Mouse (Mus musculus): Measurements from ENCODE around the gene Cd68. TPM values are rescaled to one million over a fixed set of nuclear protein-coding genes. Genes with fewer than 3 reads are reported as not detected.
"Not testable (repeated sequence)": the region's sequence is repeated elsewhere in the genome, so short reads cannot be mapped to it uniquely, and the experiment has no call there.

Cd68 gene
- polyA plus RNA-seq, 1 experiment from 2014 or later: 12.1 TPM

- Histone ChIP-seq H3K4me2 (peak overlapping the region; percentile 82), H3K4me3 (ENCODE audit: low read depth, low read length) (peak overlapping the region; percentile 55), H3K36me3 (ENCODE audit: insufficient read depth) (no peaks in the 10 kb centered on the region), H3K4me1 (ENCODE audit: insufficient read depth) (no peaks in the 10 kb centered on the region), H3K27me3 (ENCODE audit: insufficient read depth, low read length) (no peaks in the 10 kb centered on the region), H3K9ac (peak overlapping the region; percentile 71; the same call in 1 of the 2 replicates), H3K9me3 (ENCODE audit: low read depth, low read length) (no peaks in the 10 kb centered on the region), H3K27ac (ENCODE audit: low read depth) (no peak overlapping the region)
- no peak for TF ChIP-seq CTCF (IDR thresholded peaks at IDR 0.05; ENCODE audit: low read depth)
- no peak for ATAC-seq (ENCODE audit: insufficient read depth)
- no peak for DNase-seq
- WGBS: 58% methylated on average over 4 of the region's 4 CpGs
Observed at GRCm38 (mm10) chr11:69623006-69623405, 42.9 kb downstream of the Cd68 start.

DNA sequence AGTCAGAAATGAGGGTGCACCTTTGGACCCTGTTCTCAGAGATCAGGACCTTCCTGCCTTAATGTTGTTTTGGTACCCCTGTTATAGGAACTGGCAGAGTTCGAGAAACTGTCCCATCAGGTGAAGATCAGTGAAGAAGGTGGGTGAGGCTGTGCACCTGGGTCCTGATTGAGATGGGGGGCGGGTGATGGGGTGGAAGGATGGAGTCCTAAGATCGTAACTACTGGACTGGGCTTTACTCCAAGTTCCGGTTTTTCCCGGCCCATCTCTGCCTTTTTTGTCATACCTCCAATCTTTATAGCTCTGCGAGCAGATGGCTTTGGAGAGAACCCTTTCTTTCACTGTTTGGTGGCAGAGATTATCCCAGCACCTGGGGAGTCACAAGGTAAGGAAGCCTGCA, 43.5 kb downstream of the Cd68 start:
- peak overlapping the region; percentile 71 for H3K9ac ChIP-seq
- WGBS: 25% methylated on average over 6 of the region's 6 CpGs
- H3K27ac ChIP-seq (ENCODE audit: low read depth): peak overlapping the region; percentile 80
- no peaks in the 10 kb centered on the region for H3K27me3 ChIP-seq (ENCODE audit: insufficient read depth, low read length)
- H3K9me3 ChIP-seq (ENCODE audit: low read depth, low read length): no peaks in the 10 kb centered on the region
- ATAC-seq (ENCODE audit: insufficient read depth): peak; percentile 16; the same call in 1 of the 2 replicates
- no peaks in the 10 kb centered on the region for H3K36me3 ChIP-seq (ENCODE audit: insufficient read depth)
- peak overlapping the region; percentile 55 for H3K4me3 ChIP-seq (ENCODE audit: low read depth, low read length)
- peak overlapping the region; percentile 82 for H3K4me2 ChIP-seq
- no peak for TF ChIP-seq CTCF (IDR thresholded peaks at IDR 0.05; ENCODE audit: low read depth)
- peak; percentile 56 for DNase-seq
- H3K4me1 ChIP-seq (ENCODE audit: insufficient read depth): no peaks in the 10 kb centered on the region

DNA sequence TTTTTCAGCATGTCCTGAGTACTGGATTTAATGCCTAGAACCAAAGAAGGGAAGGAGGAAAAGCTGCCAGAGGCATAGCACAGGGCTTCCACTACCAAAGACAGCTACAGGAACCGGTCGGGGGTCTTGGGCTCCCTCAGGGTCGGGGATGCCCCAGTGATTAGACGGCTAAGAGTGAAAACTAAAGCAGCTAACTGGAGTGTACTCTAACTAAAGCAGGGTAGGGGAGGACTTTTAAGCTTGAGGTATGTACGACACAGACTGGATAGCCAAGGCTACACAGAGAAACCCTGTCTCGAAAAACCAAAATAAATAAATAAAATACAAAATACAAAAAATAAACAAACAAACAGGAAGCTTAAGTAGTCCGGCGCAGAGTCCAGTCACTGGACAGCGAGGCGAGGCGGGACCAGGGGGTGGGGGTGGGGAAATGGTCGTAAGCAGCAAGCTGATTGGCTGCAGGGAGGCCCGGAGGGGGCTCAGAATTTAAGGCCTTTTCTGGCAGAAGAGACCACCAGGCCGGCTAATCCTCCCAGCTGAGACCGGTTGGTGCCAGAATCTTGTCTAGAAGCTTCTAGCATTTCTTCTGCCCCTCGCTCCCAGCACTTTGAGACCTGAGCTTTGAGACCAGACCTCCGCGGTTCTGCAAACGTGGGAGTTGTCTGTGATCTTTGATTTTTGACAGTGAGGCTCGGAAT, 44.2 kb downstream of the Cd68 start, which contains the start of gene Sat2:
Gene Sat2 (plus strand): TSS at position 454 of the 698 bp plus-strand sequence.
- peak; percentile 89 for DNase-seq
- Histone ChIP-seq H3K9ac (peak within 1 kb of the TSS; percentile 71), H3K9me3 (ENCODE audit: low read depth, low read length) (no peaks in the 10 kb centered on the region), H3K27me3 (ENCODE audit: insufficient read depth, low read length) (peaks cover under 1% of the 10 kb centered on the region; the same call in 1 of the 2 replicates), H3K4me3 (ENCODE audit: low read depth, low read length) (peak within 1 kb of the TSS; percentile 55), H3K4me2 (peak within 1 kb of the TSS; percentile 82), H3K4me1 (ENCODE audit: insufficient read depth) (no peaks in the 10 kb centered on the region), H3K36me3 (ENCODE audit: insufficient read depth) (no peaks in the 10 kb centered on the region), H3K27ac (ENCODE audit: low read depth) (peak within 1 kb of the TSS; percentile 80)
- WGBS: 1% methylated on average over 20 of the region's 20 CpGs
- no peak for TF ChIP-seq CTCF (IDR thresholded peaks at IDR 0.05; ENCODE audit: low read depth)
- peak; percentile 93 for ATAC-seq (ENCODE audit: insufficient read depth)

GRCm38 (mm10) chr11:69620394-69621081, 45.4 kb downstream of the Cd68 start:
- Histone ChIP-seq H3K27me3 (ENCODE audit: insufficient read depth, low read length) (peaks cover 4% of the 10 kb centered on the region; the same call in 1 of the 2 replicates), H3K9me3 (ENCODE audit: low read depth, low read length) (no peaks in the 10 kb centered on the region), H3K4me1 (ENCODE audit: insufficient read depth) (no peaks in the 10 kb centered on the region), H3K9ac (no peak overlapping the region), H3K27ac (ENCODE audit: low read depth) (no peak overlapping the region), H3K4me2 (no peak overlapping the region), H3K4me3 (ENCODE audit: low read depth, low read length) (no peak overlapping the region), H3K36me3 (ENCODE audit: insufficient read depth) (no peaks in the 10 kb centered on the region)
- 62% methylated on average over 7 of the region's 7 CpGs for WGBS
- no peak for ATAC-seq (ENCODE audit: insufficient read depth)
- TF ChIP-seq CTCF (IDR thresholded peaks at IDR 0.05; ENCODE audit: low read depth): no peak
- no peak for DNase-seq

- Histone ChIP-seq H3K9ac (no peak within 1 kb of the TSS), H3K4me2 (no peak within 1 kb of the TSS), H3K4me1 (ENCODE audit: insufficient read depth) (0 out of 2 replicates have a peak, but pooled peaks cover 5% of the 10 kb centered on the region), H3K27ac (ENCODE audit: low read depth) (no peak within 1 kb of the TSS), H3K36me3 (ENCODE audit: insufficient read depth) (no peaks in the 10 kb centered on the region), H3K9me3 (ENCODE audit: low read depth, low read length) (no peaks in the 10 kb centered on the region), H3K4me3 (ENCODE audit: low read depth, low read length) (no peak within 1 kb of the TSS), H3K27me3 (ENCODE audit: insufficient read depth, low read length) (peaks cover 4% of the 10 kb centered on the region; the same call in 1 of the 2 replicates)
- 53% methylated on average over 5 of the region's 5 CpGs for WGBS
- no peak for TF ChIP-seq CTCF (IDR thresholded peaks at IDR 0.05; ENCODE audit: low read depth)
- no peak for DNase-seq
- no peak for ATAC-seq (ENCODE audit: insufficient read depth)
Observed at GRCm38 (mm10) chr11:69617805-69618204, 48.1 kb downstream of the Cd68 start, which contains the start of gene Shbg. Gene Shbg, minus strand, starts transcription at chr11:69617905.

DNA sequence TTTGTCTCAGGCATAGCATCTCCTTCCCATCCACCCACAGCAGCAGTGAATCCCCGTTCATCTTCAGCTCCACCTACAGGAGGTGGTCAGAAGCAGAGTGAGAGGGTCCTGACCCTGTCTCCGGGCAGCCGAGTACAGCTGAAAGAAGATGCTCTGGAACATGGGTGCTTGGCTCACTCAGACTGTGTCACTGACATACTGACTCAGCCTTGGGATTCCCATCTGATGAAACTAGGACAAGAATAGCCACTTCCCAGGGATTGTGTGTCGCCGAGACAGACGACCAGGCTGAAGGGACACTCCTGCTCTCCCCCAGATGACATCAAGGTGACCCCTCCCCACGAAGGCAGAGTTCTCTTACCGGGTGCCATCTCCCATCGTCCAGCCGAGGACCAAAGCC, 49.2 kb downstream of the Cd68 start:
- Histone ChIP-seq H3K9me3 (ENCODE audit: low read depth, low read length) (no peaks in the 10 kb centered on the region), H3K4me1 (ENCODE audit: insufficient read depth) (0 out of 2 replicates have a peak, but pooled peaks cover 5% of the 10 kb centered on the region), H3K36me3 (ENCODE audit: insufficient read depth) (no peaks in the 10 kb centered on the region), H3K27me3 (ENCODE audit: insufficient read depth, low read length) (peaks cover 4% of the 10 kb centered on the region; the same call in 1 of the 2 replicates), H3K9ac (no peak overlapping the region), H3K4me2 (no peak overlapping the region), H3K27ac (ENCODE audit: low read depth) (no peak overlapping the region), H3K4me3 (ENCODE audit: low read depth, low read length) (no peak overlapping the region)
- ATAC-seq (ENCODE audit: insufficient read depth) (no peak), DNase-seq (no peak)
- 45% methylated on average over 10 of the region's 10 CpGs for WGBS
- no peak for TF ChIP-seq CTCF (IDR thresholded peaks at IDR 0.05; ENCODE audit: low read depth)

GRCm38 (mm10) chr11:69614257-69614588, 51.7 kb downstream of the Cd68 start:
- 45% methylated on average over 11 of the region's 11 CpGs for WGBS
- DNase-seq; H3K36me3 ChIP-seq (ENCODE audit: insufficient read depth); H3K9me3 ChIP-seq (ENCODE audit: low read depth, low read length); H3K27me3 ChIP-seq (ENCODE audit: insufficient read depth, low read length); ATAC-seq (ENCODE audit: insufficient read depth); H3K27ac ChIP-seq (ENCODE audit: low read depth); H3K9ac ChIP-seq; H3K4me1 ChIP-seq (ENCODE audit: insufficient read depth): not testable (repeated sequence)
- peak overlapping the region; percentile 7 for H3K4me3 ChIP-seq (ENCODE audit: low read depth, low read length)
- peak overlapping the region; percentile 45 for H3K4me2 ChIP-seq

MicroRNAs encoded within 50 kb of the gene (microRNA counts, 519-probe panel; counts per million panel counts)
- microRNA mmu-miR-1934 (30.5 counts per million), microRNA mmu-miR-467f (3,549 counts per million, percentile 74 among the panel's probes with 10 or more counts)

Small RNA genes lying within 50 kb of the gene (microRNA-seq; reads per million reads assigned to microRNA genes)
- gene Mir1934 (ENCODE audit: borderline number of aligned reads): 4.5 reads per million, percentile 16 among the genes with 10 or more reads in this experiment
- not detected for gene Mir467f (ENCODE audit: borderline number of aligned reads)

Other genes with a start within 250 kb of the Cd68 start
- gene Dnah2, start 117.0 kb downstream of the Cd68 start, polyA plus RNA-seq (2014; fragmentation: Nextera tagmentation; extraction: Ambion mirVana): 0.58 and 1.9 TPM in 2 replicates
- gene Efnb3, start 105.9 kb downstream of the Cd68 start, polyA plus RNA-seq (2014; fragmentation: Nextera tagmentation; extraction: Ambion mirVana): 2.8 and 3.3 TPM in 2 replicates
- 27.1 and 33.6 TPM in 2 replicates for gene Wrap53, start 85.9 kb downstream of the Cd68 start, polyA plus RNA-seq (2014; fragmentation: Nextera tagmentation; extraction: Ambion mirVana)
- gene Trp53, start 85.8 kb downstream of the Cd68 start, polyA plus RNA-seq (2014; fragmentation: Nextera tagmentation; extraction: Ambion mirVana): 178 and 202 TPM in 2 replicates
- gene Atp1b2, start 60.2 kb downstream of the Cd68 start, polyA plus RNA-seq (2014; fragmentation: Nextera tagmentation; extraction: Ambion mirVana): 6.9 and 9.8 TPM in 2 replicates
- gene Shbg, start 48.2 kb downstream of the Cd68 start, polyA plus RNA-seq (2014; fragmentation: Nextera tagmentation; extraction: Ambion mirVana): not detected in 2 replicates
- 18.0 and 18.3 TPM in 2 replicates for gene Sat2, start 44.1 kb downstream of the Cd68 start, polyA plus RNA-seq (2014; fragmentation: Nextera tagmentation; extraction: Ambion mirVana)
- gene Fxr2, start 33.2 kb downstream of the Cd68 start, polyA plus RNA-seq (2014; fragmentation: Nextera tagmentation; extraction: Ambion mirVana): 26.8 and 31.2 TPM in 2 replicates
- not detected in 2 replicates for gene Sox15, start 10.8 kb downstream of the Cd68 start, polyA plus RNA-seq (2014; fragmentation: Nextera tagmentation; extraction: Ambion mirVana)
- 29.4 and 32.2 TPM in 2 replicates for gene Mpdu1, start 3.5 kb downstream of the Cd68 start, polyA plus RNA-seq (2014; fragmentation: Nextera tagmentation; extraction: Ambion mirVana)
- 695 and 712 TPM in 2 replicates for gene Eif4a1, start 6.3 kb upstream of the Cd68 start, polyA plus RNA-seq (2014; fragmentation: Nextera tagmentation; extraction: Ambion mirVana)
- gene Senp3, start 15.9 kb upstream of the Cd68 start, polyA plus RNA-seq (2014; fragmentation: Nextera tagmentation; extraction: Ambion mirVana): 78.7 and 95.0 TPM in 2 replicates
- 0.64 and 0.93 TPM in 2 replicates for gene Tnfsf13, start 19.6 kb upstream of the Cd68 start, polyA plus RNA-seq (2014; fragmentation: Nextera tagmentation; extraction: Ambion mirVana)
- gene Tnfsf12, start 29.7 kb upstream of the Cd68 start, polyA plus RNA-seq (2014; fragmentation: Nextera tagmentation; extraction: Ambion mirVana): 10.0 and 11.6 TPM in 2 replicates
- 4.4 and 5.3 TPM in 2 replicates for gene Tnfsfm13, start 29.9 kb upstream of the Cd68 start, polyA plus RNA-seq (2014; fragmentation: Nextera tagmentation; extraction: Ambion mirVana)
- gene Polr2a, start 92.5 kb upstream of the Cd68 start, polyA plus RNA-seq (2014; fragmentation: Nextera tagmentation; extraction: Ambion mirVana): 50.4 and 50.5 TPM in 2 replicates
- gene Slc35g3, start 95.8 kb upstream of the Cd68 start, polyA plus RNA-seq (2014; fragmentation: Nextera tagmentation; extraction: Ambion mirVana): 0.12 and 0.20 TPM in 2 replicates
- 2.5 TPM in 2 replicates for gene Zbtb4, start 99.8 kb upstream of the Cd68 start, polyA plus RNA-seq (2014; fragmentation: Nextera tagmentation; extraction: Ambion mirVana)
- gene Chrnb1, start 129.8 kb upstream of the Cd68 start, polyA plus RNA-seq (2014; fragmentation: Nextera tagmentation; extraction: Ambion mirVana): 12.1 and 14.6 TPM in 2 replicates
- 1.6 TPM in 2 replicates for gene Fgf11, start 135.7 kb upstream of the Cd68 start, polyA plus RNA-seq (2014; fragmentation: Nextera tagmentation; extraction: Ambion mirVana)
- gene Tmem102, start 139.5 kb upstream of the Cd68 start, polyA plus RNA-seq (2014; fragmentation: Nextera tagmentation; extraction: Ambion mirVana): 4.3 and 5.0 TPM in 2 replicates
- not detected in 2 replicates for gene Gm39566, start 149.1 kb upstream of the Cd68 start, polyA plus RNA-seq (2014; fragmentation: Nextera tagmentation; extraction: Ambion mirVana)
- gene Spem2, start 152.3 kb upstream of the Cd68 start, polyA plus RNA-seq (2014; fragmentation: Nextera tagmentation; extraction: Ambion mirVana): not detected in 2 replicates
- not detected in 2 replicates for gene Spem1, start 156.0 kb upstream of the Cd68 start, polyA plus RNA-seq (2014; fragmentation: Nextera tagmentation; extraction: Ambion mirVana)
- 6.6 and 7.8 TPM in 2 replicates for gene Nlgn2, start 171.6 kb upstream of the Cd68 start, polyA plus RNA-seq (2014; fragmentation: Nextera tagmentation; extraction: Ambion mirVana)
- gene Tmem256, start 172.4 kb upstream of the Cd68 start, polyA plus RNA-seq (2014; fragmentation: Nextera tagmentation; extraction: Ambion mirVana): 443 and 457 TPM in 2 replicates
- gene Plscr3, start 180.2 kb upstream of the Cd68 start, polyA plus RNA-seq (2014; fragmentation: Nextera tagmentation; extraction: Ambion mirVana): 115 and 118 TPM in 2 replicates
- 5.9 and 6.1 TPM in 2 replicates for gene Tnk1, start 192.6 kb upstream of the Cd68 start, polyA plus RNA-seq (2014; fragmentation: Nextera tagmentation; extraction: Ambion mirVana)
- not detected in 2 replicates for gene Tmem95, start 211.9 kb upstream of the Cd68 start, polyA plus RNA-seq (2014; fragmentation: Nextera tagmentation; extraction: Ambion mirVana)
- 6.2 and 7.5 TPM in 2 replicates for gene Kctd11, start 215.3 kb upstream of the Cd68 start, polyA plus RNA-seq (2014; fragmentation: Nextera tagmentation; extraction: Ambion mirVana)
- 0.38 and 0.83 TPM in 2 replicates for gene Acap1, start 229.4 kb upstream of the Cd68 start, polyA plus RNA-seq (2014; fragmentation: Nextera tagmentation; extraction: Ambion mirVana)
- gene 2810408A11Rik, start 234.8 kb upstream of the Cd68 start, polyA plus RNA-seq (2014; fragmentation: Nextera tagmentation; extraction: Ambion mirVana): 11.3 and 14.1 TPM in 2 replicates
- gene Neurl4, start 234.9 kb upstream of the Cd68 start, polyA plus RNA-seq (2014; fragmentation: Nextera tagmentation; extraction: Ambion mirVana): 12.5 and 13.1 TPM in 2 replicates
- gene Gps2, start 247.7 kb upstream of the Cd68 start, polyA plus RNA-seq (2014; fragmentation: Nextera tagmentation; extraction: Ambion mirVana): 67.5 and 78.6 TPM in 2 replicates

Data from lung, embryonic 14.5 days (tissue).